Mouse (Mus musculus): ENCODE results near the gene Snrnp70.

Gene Snrnp70

GRCm38 (mm10) chr7:45395578-45396336, at the start of gene Snrnp70:
TSS of gene Snrnp70 (minus strand) at chr7:45395742.
- peak; percentile 100 for DNase-seq (ENCODE audit: extremely low spot score, low spot score)

- no peak for DNase-seq (ENCODE audit: extremely low spot score, low spot score)
These were observed 48.2 kb upstream of the Snrnp70 start for GRCm38 (mm10) chr7:45443526-45444420.

- no peak for DNase-seq (ENCODE audit: extremely low spot score, low spot score)
These were observed 42.2 kb upstream of the Snrnp70 start, which contains the start of gene Ruvbl2 for GRCm38 (mm10) chr7:45437521-45438276. TSS of gene Ruvbl2 (minus strand) at chr7:45438096.

- DNase-seq (ENCODE audit: extremely low spot score, low spot score), result no peak
These were observed 41.5 kb upstream of the Snrnp70 start for GRCm38 (mm10) chr7:45437046-45437445.

- no peak for DNase-seq (ENCODE audit: extremely low spot score, low spot score)
These were observed 40.9 kb upstream of the Snrnp70 start for GRCm38 (mm10) chr7:45436444-45436843.

GRCm38 (mm10) chr7:45435038-45435437, 39.5 kb upstream of the Snrnp70 start:
- DNase-seq (ENCODE audit: extremely low spot score, low spot score), result no peak

- peak; percentile 100 for DNase-seq (ENCODE audit: extremely low spot score, low spot score)
These were observed 38.9 kb upstream of the Snrnp70 start, which contains the start of gene Gys1 for GRCm38 (mm10) chr7:45434203-45435015. TSS of gene Gys1 (plus strand) at chr7:45434844.

GRCm38 (mm10) chr7:45433835-45434202, 38.3 kb upstream of the Snrnp70 start:
- no peak for DNase-seq (ENCODE audit: extremely low spot score, low spot score)

GRCm38 (mm10) chr7:45426556-45426955, 31.0 kb upstream of the Snrnp70 start:
- no peak for DNase-seq (ENCODE audit: extremely low spot score, low spot score)

- no peak for DNase-seq (ENCODE audit: extremely low spot score, low spot score)
These were observed 25.7 kb upstream of the Snrnp70 start for GRCm38 (mm10) chr7:45421194-45421593.

GRCm38 (mm10) chr7:45420615-45420919, 25.0 kb upstream of the Snrnp70 start, which contains the start of gene Lhb:
TSS of gene Lhb (plus strand) at chr7:45420820.
- DNase-seq (ENCODE audit: extremely low spot score, low spot score), result no peak

GRCm38 (mm10) chr7:45419859-45420614, 24.5 kb upstream of the Snrnp70 start:
- no peak for DNase-seq (ENCODE audit: extremely low spot score, low spot score)

GRCm38 (mm10) chr7:45417962-45418492, 22.5 kb upstream of the Snrnp70 start:
- no peak for DNase-seq (ENCODE audit: extremely low spot score, low spot score)

GRCm38 (mm10) chr7:45415636-45416035, 20.1 kb upstream of the Snrnp70 start:
- no peak for DNase-seq (ENCODE audit: extremely low spot score, low spot score)

- no peak for DNase-seq (ENCODE audit: extremely low spot score, low spot score)
These were observed 19.2 kb upstream of the Snrnp70 start for GRCm38 (mm10) chr7:45414740-45415224.

- DNase-seq (ENCODE audit: extremely low spot score, low spot score), result no peak
These were observed 18.6 kb upstream of the Snrnp70 start for GRCm38 (mm10) chr7:45413864-45414739.

- peak; percentile 55 for DNase-seq (ENCODE audit: extremely low spot score, low spot score)
These were observed 17.7 kb upstream of the Snrnp70 start, which contains the start of gene Ntf5 for GRCm38 (mm10) chr7:45413113-45413863. TSS of gene Ntf5 (plus strand) at chr7:45413695.

- DNase-seq (ENCODE audit: extremely low spot score, low spot score), result no peak
These were observed 16.9 kb upstream of the Snrnp70 start for GRCm38 (mm10) chr7:45412421-45412820.
